Mouse (Mus musculus) heart, adult 2 months (tissue): ENCODE measurements around the gene Trim39.

Experiments used
- CTCF ChIP-seq: fragments of 200-600 bp; IDR thresholded peaks from 2 replicates; pipeline ENCODE4 v1.8.1; 2022; ENCODE audit warnings: antibody characterized with exemption, mild to moderate bottlenecking, moderate library complexity
- EP300 ChIP-seq: fragments of 200-500 bp; IDR thresholded peaks from 2 replicates; pipeline ENCODE4 v1.6.1; 2011; ENCODE audit warnings: low read depth, low read length, control low read depth; ENCODE audit not compliant: insufficient read depth
- POLR2A ChIP-seq: fragments of 200-500 bp; IDR thresholded peaks from 2 replicates; pipeline ENCODE4 v1.6.1; 2011; ENCODE audit warnings: mild to moderate bottlenecking, low read depth, low read length, control low read depth; ENCODE audit not compliant: insufficient read depth

GRCm38 (mm10) chr17:36315689-36316253 is 43.7 kb upstream of the Trim39 start:
- TF ChIP-seq CTCF = no peak
- TF ChIP-seq POLR2A = no peak
- no peak for TF ChIP-seq EP300
